Mouse (Mus musculus) heart, adult 9 months (tissue): Measurements from ENCODE around the gene Rae1.
A peak's percentile ranks its signal among the peaks of the same experiment; 100 is the strongest.

ENCODE experiments used
- DNase-seq, 2 experiments: peaks; one replicate each; pipeline ENCODE4 v3.0.0; 2022; ENCODE audit warnings: low spot score in 2 of 2

The Rae1 gene

GRCm38 (mm10) chr2:172990161-172990560, 9.8 kb upstream of the Rae1 start:
- no peak for DNase-seq

GRCm38 (mm10) chr2:172996207-172996606, 3.7 kb upstream of the Rae1 start:
- peak in 1 of 2 experiments; percentile 34 for DNase-seq

- no peak for DNase-seq
Measured at GRCm38 (mm10) chr2:172997748-172998147, 2.2 kb upstream of the Rae1 start.

GRCm38 (mm10) chr2:172998478-172998877, 1.4 kb upstream of the Rae1 start:
- no peak for DNase-seq

- DNase-seq, result no peak
Measured at GRCm38 (mm10) chr2:173000285-173000652, 352 bp downstream of the Rae1 start.

- no peak for DNase-seq
Measured at GRCm38 (mm10) chr2:173000921-173001320, 1.0 kb downstream of the Rae1 start.

GRCm38 (mm10) chr2:173003737-173004136, 3.8 kb downstream of the Rae1 start:
- DNase-seq, result no peak

GRCm38 (mm10) chr2:173010220-173010717, 10.4 kb downstream of the Rae1 start:
- DNase-seq, result no peak

GRCm38 (mm10) chr2:173011440-173011839, 11.5 kb downstream of the Rae1 start:
- no peak for DNase-seq

GRCm38 (mm10) chr2:173014741-173015287, 14.9 kb downstream of the Rae1 start:
- DNase-seq, result no peak

GRCm38 (mm10) chr2:173017940-173018339, 18.0 kb downstream of the Rae1 start:
- no peak for DNase-seq

GRCm38 (mm10) chr2:173018618-173019017, 18.7 kb downstream of the Rae1 start:
- DNase-seq, result peak; percentile 74 to 76

GRCm38 (mm10) chr2:173019322-173019721, 19.4 kb downstream of the Rae1 start:
- no peak for DNase-seq

GRCm38 (mm10) chr2:173019790-173020189, 19.9 kb downstream of the Rae1 start:
- DNase-seq, result peak; percentile 83 to 90

GRCm38 (mm10) chr2:173020430-173020829, 20.5 kb downstream of the Rae1 start, which contains the start of gene Rbm38:
Rbm38 (plus strand) TSS chr2:173020498.
- no peak for DNase-seq

GRCm38 (mm10) chr2:173021633-173022055, 21.7 kb downstream of the Rae1 start:
- peak; percentile 83 to 93 for DNase-seq

- DNase-seq, result peak; percentile 38 to 43
Measured at GRCm38 (mm10) chr2:173022056-173022681, 22.3 kb downstream of the Rae1 start.

GRCm38 (mm10) chr2:173022813-173023212, 22.9 kb downstream of the Rae1 start:
- peak; percentile 60 for DNase-seq

GRCm38 (mm10) chr2:173023371-173023851, 23.5 kb downstream of the Rae1 start:
- DNase-seq, result no peak

GRCm38 (mm10) chr2:173023966-173024365, 24.0 kb downstream of the Rae1 start:
- no peak for DNase-seq

GRCm38 (mm10) chr2:173024392-173024791, 24.5 kb downstream of the Rae1 start:
- DNase-seq, result no peak

GRCm38 (mm10) chr2:173024938-173025337, 25.0 kb downstream of the Rae1 start:
- DNase-seq, result peak; percentile 44 to 45

GRCm38 (mm10) chr2:173026286-173026685, 26.4 kb downstream of the Rae1 start:
- no peak for DNase-seq
